Mouse (Mus musculus) granulocyte monocyte progenitor cell, adult 5-6 weeks (primary cell): ENCODE measurements around the gene Hist1h3d. TPM values are rescaled to one million over a fixed set of nuclear protein-coding genes. Genes with fewer than 3 reads are reported as not detected.
"Not testable (repeated sequence)": the region's sequence is repeated elsewhere in the genome, so short reads cannot be mapped to it uniquely, and the experiment has no call there.

Experiments
- ATAC-seq: replicated peaks from 2 replicates; pipeline ENCODE4 v1.8.0; 2016; ENCODE audit warnings: mild to moderate bottlenecking, moderate TSS enrichment, inconsistent platforms; ENCODE audit not compliant: poor library complexity, severe bottlenecking
- total RNA-seq, 2 experiments: library from RNA; stranded (forward) in 1 of 2; stranded (reverse) in 1 of 2; fragments of 200-712, 200-1000 nt in 1 of 2; fragments of >200 nt in 1 of 2; fragmentation: Nextera tagmentation in 1 of 2; gene quantifications; 2 replicates each; pipeline ENCODE4 v1.2.3; 2014 to 2017

Hist1h3d gene
- total RNA-seq (2014; fragmentation: Nextera tagmentation) (52.8 and 62.0 TPM in 2 replicates), total RNA-seq (2017) (83.5 and 136 TPM in 2 replicates)

DNA sequence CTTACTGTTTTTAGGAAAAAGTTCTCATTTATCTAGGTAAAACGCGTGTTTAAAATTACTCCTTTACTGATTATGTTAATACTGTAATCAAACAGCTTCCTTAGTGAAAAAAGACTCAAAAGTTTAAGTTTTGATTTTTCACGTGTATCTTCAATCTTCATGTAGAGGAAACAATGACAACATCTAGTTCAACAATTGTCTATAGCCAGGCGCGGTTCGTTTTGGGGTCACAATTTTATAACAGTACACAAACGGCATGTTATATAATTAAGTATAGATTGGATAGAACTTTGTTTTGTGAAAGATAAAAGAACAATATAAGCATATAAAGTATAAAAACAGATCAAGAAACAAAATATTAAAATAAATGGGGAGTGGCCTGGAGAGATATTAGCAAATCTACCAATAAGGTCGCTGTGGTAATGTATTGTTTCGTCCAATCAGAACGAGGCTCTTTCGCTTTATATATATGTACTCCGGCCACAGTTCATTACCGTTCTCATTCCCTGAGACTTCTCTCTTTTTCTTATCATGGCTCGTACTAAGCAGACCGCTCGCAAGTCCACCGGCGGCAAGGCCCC lies at the start of gene Hist1h3d:
Hist1h3d (plus strand) TSS at position 493 of the 581 bp plus-strand sequence.
- ATAC-seq: peak; percentile 43

DNA sequence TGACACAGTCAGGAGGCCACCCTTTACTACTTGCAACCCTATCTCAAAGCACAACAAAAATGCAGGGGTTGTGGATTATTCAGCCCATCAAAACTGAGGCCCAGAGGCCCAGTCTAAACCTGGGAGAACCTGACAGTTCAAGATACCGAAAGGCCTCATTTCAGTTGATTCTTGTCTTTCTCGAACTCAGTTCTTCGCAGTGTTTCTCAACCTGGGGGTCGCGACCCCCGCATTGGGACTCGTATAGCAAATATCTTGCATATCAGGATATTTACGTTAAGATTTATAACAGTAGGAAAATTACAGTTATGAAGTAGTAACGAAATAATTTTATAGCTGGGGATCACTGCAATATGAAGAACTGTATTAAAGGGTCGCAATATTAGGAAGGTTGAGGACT lies 49.7 kb upstream of the Hist1h3d start:
- ATAC-seq: no peak

GRCm38 (mm10) chr13:23526312-23526711 lies 49.3 kb upstream of the Hist1h3d start:
- ATAC-seq: peak; percentile 35

DNA sequence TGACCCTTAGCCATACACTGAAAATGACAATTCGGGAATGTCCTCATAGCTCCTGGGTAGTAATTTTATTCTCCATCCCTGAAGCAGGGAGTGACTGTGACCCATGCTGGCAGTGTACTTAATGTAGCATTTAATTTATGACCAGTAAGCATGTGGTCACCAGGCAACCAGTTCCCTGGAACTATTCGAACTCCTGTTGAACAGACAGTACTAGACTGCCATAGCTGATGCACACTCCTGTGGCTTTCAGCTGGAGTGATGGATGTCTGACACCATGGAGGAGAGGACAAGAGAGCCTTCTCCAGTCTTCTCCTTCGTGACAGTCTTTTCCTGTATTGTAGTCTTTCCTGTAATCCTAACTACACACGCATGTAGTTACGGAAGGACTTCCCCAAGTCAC lies 46.6 kb upstream of the Hist1h3d start:
- no peak for ATAC-seq

- no peak for ATAC-seq
These were observed 45.9 kb upstream of the Hist1h3d start for GRCm38 (mm10) chr13:23529480-23530165.

DNA sequence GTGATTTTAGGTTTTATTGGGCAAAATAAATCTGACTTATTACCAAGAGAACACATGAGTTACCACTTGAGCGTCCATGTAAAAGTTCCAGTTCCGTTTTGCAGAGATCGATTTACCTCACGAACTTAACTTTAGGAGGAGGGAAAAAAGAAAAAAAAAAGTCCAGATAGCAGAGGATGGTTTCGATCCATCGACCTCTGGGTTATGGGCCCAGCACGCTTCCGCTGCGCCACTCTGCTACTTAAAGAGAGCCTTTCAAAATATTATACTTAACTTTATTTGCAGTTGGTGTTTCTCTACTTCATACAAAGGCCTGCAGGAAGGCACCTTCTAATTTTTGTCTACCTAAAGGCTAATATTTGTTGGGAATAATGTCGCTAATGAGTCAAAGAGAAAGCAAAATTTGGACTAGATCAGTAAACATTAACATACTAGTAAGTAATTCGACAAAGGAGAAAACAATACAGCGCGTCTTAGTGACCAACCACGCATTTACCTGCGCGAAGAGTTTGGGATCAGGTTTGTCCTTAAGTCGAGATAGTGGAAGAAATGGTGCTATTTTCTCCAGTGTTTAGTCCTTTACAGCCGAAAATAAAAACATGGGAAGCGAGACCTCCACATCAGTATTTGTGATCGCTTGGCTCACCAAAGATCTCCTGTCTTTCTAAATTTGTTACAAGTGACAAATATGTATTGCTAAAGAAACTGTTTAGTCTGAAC lies 45.2 kb upstream of the Hist1h3d start:
- no peak for ATAC-seq

GRCm38 (mm10) chr13:23530901-23531875 lies 44.4 kb upstream of the Hist1h3d start, which contains the start of gene Hist1h4h:
Hist1h4h (plus strand) TSS chr13:23531050.
- peak; percentile 62 for ATAC-seq

GRCm38 (mm10) chr13:23532262-23533075 lies 43.1 kb upstream of the Hist1h3d start:
- ATAC-seq: no peak

DNA sequence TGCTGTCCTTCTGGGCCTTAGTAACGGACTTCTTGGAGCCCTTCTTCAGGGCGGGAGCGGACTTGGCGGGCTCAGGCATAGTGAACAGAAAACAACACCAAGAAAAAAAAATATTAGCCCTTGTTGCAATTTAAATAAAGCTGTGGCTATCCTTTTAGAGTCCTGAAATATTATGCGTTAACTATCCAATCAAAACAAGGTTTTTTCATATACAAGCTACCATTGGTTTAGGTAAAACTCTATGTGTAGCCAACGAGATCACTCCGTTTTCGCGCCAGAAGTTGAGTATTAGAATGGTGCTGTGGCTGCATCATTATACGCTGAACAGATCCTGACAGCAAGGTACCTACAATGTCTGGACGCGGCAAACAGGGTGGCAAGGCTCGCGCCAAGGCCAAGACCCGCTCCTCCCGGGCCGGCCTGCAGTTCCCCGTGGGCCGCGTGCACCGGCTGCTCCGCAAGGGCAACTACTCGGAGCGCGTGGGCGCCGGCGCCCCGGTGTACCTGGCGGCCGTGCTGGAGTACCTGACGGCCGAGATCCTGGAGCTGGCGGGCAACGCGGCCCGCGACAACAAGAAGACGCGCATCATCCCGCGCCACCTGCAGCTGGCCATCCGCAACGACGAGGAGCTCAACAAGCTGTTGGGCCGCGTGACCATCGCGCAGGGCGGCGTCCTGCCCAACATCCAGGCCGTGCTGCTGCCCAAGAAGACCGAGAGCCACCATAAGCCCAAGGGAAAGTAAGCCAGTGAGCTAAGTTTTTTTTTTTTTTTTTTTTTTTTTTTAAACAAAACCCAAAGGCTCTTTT lies 41.8 kb upstream of the Hist1h3d start, which contains the start of gene Hist1h2af:
Hist1h2af (plus strand) TSS at position 347 of the 808 bp plus-strand sequence.
- peak; percentile 28 for ATAC-seq

DNA sequence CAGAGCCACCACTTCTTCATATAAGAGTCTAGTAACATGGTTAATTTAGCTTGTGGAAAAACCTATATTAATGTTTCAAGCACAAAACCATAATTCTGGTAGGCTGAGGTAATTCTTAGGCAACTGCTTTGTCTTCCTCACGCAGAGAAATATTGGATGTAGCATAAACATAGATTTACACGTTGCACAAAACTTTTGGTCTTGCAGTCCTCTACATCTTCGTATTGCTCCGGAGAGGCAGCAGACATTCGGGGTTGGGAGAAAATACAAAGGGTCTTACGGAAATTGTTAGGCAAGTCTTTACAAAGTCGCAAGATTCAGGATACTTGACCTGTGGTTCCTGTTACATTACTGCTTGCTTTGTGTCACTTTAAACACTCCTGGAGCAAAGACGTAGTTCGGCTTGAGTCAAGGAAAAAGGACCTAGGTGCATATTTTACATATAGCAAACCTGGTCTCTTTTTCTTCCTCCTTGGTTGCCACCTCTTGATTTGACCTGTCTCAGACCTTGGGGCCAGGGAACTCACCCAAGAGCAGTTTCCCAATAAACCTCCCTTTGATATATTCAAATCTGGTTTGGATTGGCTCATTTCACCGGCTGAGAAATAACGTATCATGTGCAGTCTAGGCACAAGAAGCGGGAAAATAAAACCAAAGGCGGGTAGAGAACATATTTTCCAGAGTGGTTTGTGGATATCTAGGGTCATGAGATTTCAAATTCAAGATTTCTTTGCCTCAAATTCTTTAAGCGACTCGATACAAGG lies 41.0 kb upstream of the Hist1h3d start:
- ATAC-seq: peak; percentile 7; the same call in 1 of the 2 replicates

- ATAC-seq: peak; percentile 65
These were observed 40.2 kb upstream of the Hist1h3d start, which contains the start of gene Hist1h3g for GRCm38 (mm10) chr13:23535137-23536075. Hist1h3g (plus strand) TSS chr13:23535422.

DNA sequence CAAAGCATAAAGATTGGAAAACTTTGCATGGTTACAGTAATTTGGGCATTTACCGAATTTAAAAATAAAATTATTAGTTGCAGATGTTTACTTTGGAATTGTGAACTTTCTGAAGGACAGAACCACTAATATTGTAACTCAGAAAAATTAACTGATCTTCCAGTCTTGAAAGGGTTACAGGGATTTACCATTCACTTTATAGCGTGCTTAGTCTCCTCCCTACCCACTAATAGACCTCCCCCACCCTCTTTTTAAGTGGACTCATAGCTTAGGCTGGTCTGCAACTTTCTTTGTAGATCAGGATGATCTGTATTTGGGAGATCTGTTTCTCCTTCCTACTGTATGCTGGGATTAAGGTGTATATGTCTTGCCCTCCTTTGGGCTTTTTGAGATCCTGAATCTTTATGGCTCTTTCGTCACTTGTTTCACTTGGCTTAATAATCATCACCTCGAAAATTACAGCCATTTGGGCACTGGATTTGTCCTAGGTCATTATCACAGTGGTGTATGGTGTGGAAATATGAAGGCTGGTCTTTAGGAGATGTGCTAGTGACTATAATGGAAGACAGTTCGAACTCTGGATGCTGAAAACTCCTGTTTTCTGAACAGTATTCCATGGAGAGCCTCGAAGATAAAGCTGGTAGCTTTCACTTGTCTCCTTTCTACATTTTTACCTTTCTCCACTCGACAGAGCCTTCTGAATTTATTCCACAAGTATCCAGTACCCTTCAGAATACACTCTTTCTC lies 39.3 kb upstream of the Hist1h3d start:
- no peak for ATAC-seq

DNA sequence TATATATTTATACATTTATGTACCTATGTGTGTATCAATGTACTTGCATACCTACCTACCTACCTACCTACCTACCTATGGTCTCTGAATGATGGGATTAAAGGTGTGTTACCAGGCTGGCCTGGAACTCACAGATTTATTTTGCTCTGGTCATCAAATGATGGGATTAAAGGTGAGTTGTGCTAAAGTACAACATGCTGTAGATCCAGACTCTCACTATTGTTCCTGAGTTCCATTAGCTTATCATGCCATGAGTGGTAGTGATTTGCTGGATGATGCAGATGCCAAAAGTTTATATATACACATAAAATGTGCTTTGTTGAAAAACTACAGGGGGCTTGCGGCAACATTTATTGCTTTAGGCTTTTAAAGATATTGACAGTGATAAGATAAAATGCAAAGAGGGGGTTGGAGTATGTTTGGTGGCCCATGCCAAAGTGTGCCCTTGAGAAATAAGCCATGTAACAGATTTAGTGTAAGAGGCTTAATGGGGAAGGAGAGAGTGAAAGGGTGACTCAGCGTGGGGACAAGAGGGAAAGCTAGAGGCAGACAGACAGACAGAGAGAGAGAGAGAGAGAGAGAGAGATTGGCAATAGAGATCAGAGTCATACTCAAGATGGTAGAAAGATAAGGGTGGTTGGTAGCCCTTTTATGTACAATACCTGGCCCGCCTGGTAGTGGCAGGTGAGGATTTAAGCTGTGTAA lies 38.4 kb upstream of the Hist1h3d start:
- ATAC-seq: no peak

- ATAC-seq: peak; percentile 28
These were observed 37.3 kb upstream of the Hist1h3d start for GRCm38 (mm10) chr13:23538249-23538648.

- not testable (repeated sequence) for ATAC-seq
These were observed 35.7 kb upstream of the Hist1h3d start for GRCm38 (mm10) chr13:23539821-23540220.
